In the genomic region with DNA sequence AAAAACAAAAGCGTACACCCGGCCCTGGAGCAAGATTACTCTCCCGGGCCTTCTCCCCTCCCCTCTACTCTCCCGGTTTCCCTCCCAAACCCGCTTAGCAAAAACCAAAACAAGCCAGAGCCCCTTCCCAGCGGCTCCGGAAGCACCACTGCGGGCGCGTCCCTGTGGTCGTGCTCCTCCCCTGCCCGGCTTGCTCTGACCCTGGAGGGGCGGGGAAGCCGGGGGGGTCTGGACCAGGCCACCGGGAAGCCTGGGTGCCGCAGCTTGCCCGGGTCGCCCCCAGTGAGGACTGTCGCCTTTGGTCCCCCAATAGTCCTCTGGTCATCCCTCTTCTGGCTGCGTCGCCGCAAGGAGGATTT, we compare ENCODE assay signal across 9 mouse cellular contexts. TPM values are rescaled to one million over a fixed set of nuclear protein-coding genes. Genes with fewer than 3 reads are reported as not detected.
DNase-seq lines count a peak whose midpoint lies in the region; ATAC-seq and TF ChIP-seq lines count a peak whose summit lies in the region.
"Had no signal": no experiment of that assay in that cellular context is flagged by ENCODE, and none has a peak within 500 bp of the region (broad histone marks: within the 10 kb centered on the region; RNA-seq: fewer than 3 reads in every experiment).

No protein-coding gene starts in this region.

- peak overlapping the region; percentile 56 for H3K4me3 ChIP-seq in erythroblast, embryonic 14.5 days (replicated peaks)
- peak overlapping the region; percentile 77 for H3K4me3 ChIP-seq in heart, embryonic 10.5 days
- H3K4me3 ChIP-seq in lung, embryonic 14.5 days (ENCODE audit: low read depth, low read length), result peak overlapping the region; percentile 65

- under 1% methylated on average over 21 of the region's 22 CpGs for WGBS in heart, embryonic 10.5 days
- 0% methylated on average over 22 of the region's 22 CpGs for WGBS in lung, embryonic 14.5 days

- peak overlapping the region; percentile 84 for H3K9ac ChIP-seq in lung, embryonic 14.5 days

- peak overlapping the region; percentile 90 for H3K27ac ChIP-seq in heart, embryonic 10.5 days
- peak overlapping the region; percentile 96 for H3K27ac ChIP-seq in lung, embryonic 14.5 days (ENCODE audit: low read depth)

- no peak for ATAC-seq in erythroblast, adult 5-6 weeks (replicated peaks; ENCODE audit: low FRiP score, poor library complexity, severe bottlenecking)
- ATAC-seq in lung, embryonic 14.5 days (ENCODE audit: insufficient read depth), result peak; percentile 81
- ATAC-seq in neutrophil, adult 5-6 weeks (ENCODE audit: extremely low read depth, insufficient number of reproducible peaks, low FRiP score, poor library complexity, severe bottlenecking), result peak; percentile 9; the same call in 1 of the 2 replicates
- ATAC-seq in monocyte, adult 5-6 weeks (replicated peaks; ENCODE audit: insufficient number of reproducible peaks, low FRiP score, low TSS enrichment, poor library complexity, severe bottlenecking), result no peak

- peak; percentile 48 for DNase-seq in embryo, embryonic 11.5 days (ENCODE audit: low read depth, low spot score)
- DNase-seq in heart, embryonic 10.5 days (ENCODE audit: low spot score), result no peak
- peak; percentile 4 to 22 for DNase-seq in kidney, adult 8-10 months
- DNase-seq in lung, embryonic 14.5 days, result peak; percentile 85

- peaks cover 11% of the 10 kb centered on the region for H3K4me1 ChIP-seq in erythroblast, embryonic 14.5 days (ENCODE audit: control insufficient read depth)
- peaks cover 14% of the 10 kb centered on the region; the same call in 1 of the 2 replicates for H3K4me1 ChIP-seq in heart, embryonic 10.5 days
- no peaks in the 10 kb centered on the region for H3K4me1 ChIP-seq in lung, embryonic 14.5 days (ENCODE audit: insufficient read depth)

- H3K9me3 ChIP-seq in erythroblast, embryonic 14.5 days (ENCODE audit: control insufficient read depth, low read length), result no peaks in the 10 kb centered on the region
- H3K9me3 ChIP-seq in heart, embryonic 10.5 days, result no peaks in the 10 kb centered on the region
- no peaks in the 10 kb centered on the region for H3K9me3 ChIP-seq in lung, embryonic 14.5 days (ENCODE audit: low read depth, low read length)

- peaks cover 34% of the 10 kb centered on the region for H3K27me3 ChIP-seq in erythroblast, embryonic 14.5 days (ENCODE audit: control insufficient read depth)
- H3K27me3 ChIP-seq in heart, embryonic 10.5 days (ENCODE audit: insufficient read depth, poor library complexity, severe bottlenecking), result no peaks in the 10 kb centered on the region
- no peaks in the 10 kb centered on the region for H3K27me3 ChIP-seq in lung, embryonic 14.5 days (ENCODE audit: insufficient read depth, low read length)

- no peaks in the 10 kb centered on the region for H3K36me3 ChIP-seq in erythroblast, embryonic 14.5 days (ENCODE audit: control insufficient read depth)
- H3K36me3 ChIP-seq in heart, embryonic 10.5 days, result no peaks in the 10 kb centered on the region
- no peaks in the 10 kb centered on the region for H3K36me3 ChIP-seq in lung, embryonic 14.5 days (ENCODE audit: insufficient read depth)
- H3K36me3 ChIP-seq: G1E had no signal

- TF ChIP-seq CTCF in lung, embryonic 14.5 days (IDR thresholded peaks at IDR 0.05; ENCODE audit: low read depth), result no peak

- peak overlapping the region; percentile 69 for H3K4me2 ChIP-seq in lung, embryonic 14.5 days

RNA-seq across cellular contexts. Expression of a gene that starts 0.8 kb away (rescaled TPM):
- not detected in 2 replicates for polyA plus RNA-seq in erythroblast, embryonic 14.5 days (2012)
- total RNA-seq in erythroblast, adult 5-6 weeks (2015; ENCODE audit: low replicate concordance), result 0.21 and 1.2 TPM in 2 replicates
- total RNA-seq in erythroblast, adult 5-6 weeks (2017; ENCODE audit: low replicate concordance), result 0.77 and 1.4 TPM in 2 replicates
- polyA plus RNA-seq in heart, embryonic 10.5 days (2016; fragmentation: Nextera tagmentation; extraction: Ambion mirVana), result 1.8 and 3.4 TPM in 2 replicates
- 55.0 and 57.4 TPM in 2 replicates for polyA plus RNA-seq in lung, embryonic 14.5 days (2014; fragmentation: Nextera tagmentation; extraction: Ambion mirVana)
- 4.7 and 9.5 TPM in 2 replicates for total RNA-seq in neutrophil, adult 5-6 weeks (2017)
- total RNA-seq in monocyte, adult 5-6 weeks (2017), result 7.0 to 27.5 TPM (median 13.1 TPM) in 3 replicates
- polyA plus RNA-seq: G1E had no signal

Comparison
In these comparisons a context has a peak if more than half of its experiments do, and no peak if none do; other contexts are left out.
1. ATAC-seq: peak in lung, embryonic 14.5 days (single experiment) and neutrophil, adult 5-6 weeks (single experiment); none in erythroblast, adult 5-6 weeks (single experiment) and monocyte, adult 5-6 weeks (single experiment).
2. Peak in every context shown above with its lines, with median percentiles within 50 percentile points of each other: H3K4me3 ChIP-seq.